Mouse (Mus musculus) liver, embryonic 13.5 days (tissue): Measurements from ENCODE around the gene Tcea2. TPM values are rescaled to one million over a fixed set of nuclear protein-coding genes. Genes with fewer than 3 reads are reported as not detected.

Experiments
- ATAC-seq: fragments of 200-750 bp; cut with Nextera tagmentation; 2 replicates; pipeline ENCODE4 v1.8.0; 2017; ENCODE audit warnings: low read depth, mild to moderate bottlenecking, moderate number of reproducible peaks, moderate library complexity
- DNase-seq: peaks from one replicate; pipeline ENCODE4 v3.0.0; 2022
- H3K27ac ChIP-seq: fragments of 300-500 bp; sonication (generic); 2 replicates; pipeline ENCODE4 v1.5.1; 2015; ENCODE audit warnings: moderate library complexity, mild to moderate bottlenecking, inconsistent platforms
- H3K27me3 ChIP-seq: fragments of 300-500 bp; sonication (generic); 2 replicates; pipeline ENCODE4 v1.6.1; 2015; ENCODE audit warnings: mild to moderate bottlenecking, inconsistent platforms
- H3K36me3 ChIP-seq: fragments of 300-500 bp; sonication (generic); 2 replicates; pipeline ENCODE4 v1.6.1; 2015; ENCODE audit warnings: mild to moderate bottlenecking, inconsistent platforms
- H3K4me1 ChIP-seq: fragments of 300-500 bp; sonication (generic); replicated peaks from 2 replicates; pipeline ENCODE4 v1.6.1; 2015; ENCODE audit warnings: inconsistent platforms
- H3K4me2 ChIP-seq: fragments of 300-500 bp; sonication (generic); 2 replicates; pipeline ENCODE4 v1.6.1; 2015; ENCODE audit warnings: inconsistent platforms, mild to moderate bottlenecking, moderate library complexity
- H3K4me3 ChIP-seq: fragments of 300-500 bp; sonication (generic); replicated peaks from 2 replicates; pipeline ENCODE4 v1.5.1; 2015; ENCODE audit warnings: mild to moderate bottlenecking, inconsistent platforms
- H3K9ac ChIP-seq: fragments of 300-500 bp; sonication (generic); 2 replicates; pipeline ENCODE4 v1.6.1; 2015; ENCODE audit warnings: mild to moderate bottlenecking, inconsistent platforms
- H3K9me3 ChIP-seq: fragments of 300-500 bp; sonication (generic); replicated peaks from 2 replicates; pipeline ENCODE4 v1.6.1; 2016; ENCODE audit warnings: inconsistent platforms
- WGBS: fragments of 180-500 bp; shearing (Covaris S2); methylation state at CpG from one replicate; pipeline ENCODE4 v1.1.7; 2015; ENCODE audit not compliant: insufficient replicate concordance; 5-methylcytosine and 5-hydroxymethylcytosine counted together
- polyA plus RNA-seq: library from polyadenylated mRNA; unstranded; fragments of >200 nt; fragmentation: Nextera tagmentation; extraction: Ambion mirVana; gene quantifications from 2 replicates; pipeline ENCODE4 v1.2.1, GENCODE M21; 2015

The Tcea2 gene
- polyA plus RNA-seq, 1 experiment from 2014 or later: 2.6 TPM

- no peak overlapping the region for H3K27ac ChIP-seq
- WGBS: 46% methylated on average over 3 of the region's 3 CpGs
- H3K9me3 ChIP-seq: no peaks in the 10 kb centered on the region
- H3K9ac ChIP-seq: no peak overlapping the region
- ATAC-seq (no peak), DNase-seq (no peak)
- H3K4me2 ChIP-seq: 0 out of 2 replicates have a peak overlapping the region, but pooled peaks have one; percentile 23
- no peak overlapping the region for H3K4me3 ChIP-seq
- H3K36me3 ChIP-seq: no peaks in the 10 kb centered on the region
- H3K4me1 ChIP-seq: peaks cover 7% of the 10 kb centered on the region
- H3K27me3 ChIP-seq: no peaks in the 10 kb centered on the region
These were observed 35.3 kb downstream of the Tcea2 start for GRCm38 (mm10) chr2:181715382-181715781.

GRCm38 (mm10) chr2:181716991-181717390, 36.9 kb downstream of the Tcea2 start:
- Histone ChIP-seq H3K9ac (no peak overlapping the region), H3K27me3 (no peaks in the 10 kb centered on the region)

GRCm38 (mm10) chr2:181720061-181720460, 40.0 kb downstream of the Tcea2 start:
- no peak overlapping the region for H3K4me2 ChIP-seq
- no peaks in the 10 kb centered on the region for H3K36me3 ChIP-seq
- H3K9me3 ChIP-seq: no peaks in the 10 kb centered on the region
- H3K4me1 ChIP-seq: peaks cover 2% of the 10 kb centered on the region
- H3K27me3 ChIP-seq: no peaks in the 10 kb centered on the region
- H3K9ac ChIP-seq: no peak overlapping the region
- ATAC-seq: no peak
- 25% methylated on average over 3 of the region's 3 CpGs for WGBS
- no peak for DNase-seq
- H3K4me3 ChIP-seq: no peak overlapping the region
- H3K27ac ChIP-seq: no peak overlapping the region

More at GRCm38 (mm10) chr2:181716991-181717390, 36.9 kb downstream of the Tcea2 start:
- Histone ChIP-seq H3K4me1 (peaks cover 7% of the 10 kb centered on the region), H3K9me3 (no peaks in the 10 kb centered on the region), H3K4me2 (no peak overlapping the region), H3K4me3 (no peak overlapping the region), H3K36me3 (no peaks in the 10 kb centered on the region), H3K27ac (no peak overlapping the region)
- DNase-seq (no peak), ATAC-seq (no peak)
- 44% methylated on average over 3 of the region's 3 CpGs for WGBS

- Histone ChIP-seq H3K9me3 (no peaks in the 10 kb centered on the region), H3K9ac (no peak overlapping the region), H3K36me3 (no peaks in the 10 kb centered on the region), H3K27me3 (no peaks in the 10 kb centered on the region), H3K27ac (no peak overlapping the region), H3K4me3 (no peak overlapping the region), H3K4me2 (no peak overlapping the region), H3K4me1 (no peaks in the 10 kb centered on the region)
- no peak for DNase-seq
- ATAC-seq: no peak
These were observed 41.1 kb downstream of the Tcea2 start for GRCm38 (mm10) chr2:181721200-181721599.

- no peak overlapping the region for H3K9ac ChIP-seq
- H3K4me1 ChIP-seq: no peaks in the 10 kb centered on the region
- DNase-seq (peak; percentile 7), ATAC-seq (no peak)
- H3K9me3 ChIP-seq: no peaks in the 10 kb centered on the region
- H3K36me3 ChIP-seq: no peaks in the 10 kb centered on the region
- 8% methylated on average over 3 of the region's 3 CpGs for WGBS
- H3K27me3 ChIP-seq: no peaks in the 10 kb centered on the region
- H3K4me2 ChIP-seq: no peak overlapping the region
- H3K4me3 ChIP-seq: no peak overlapping the region
- no peak overlapping the region for H3K27ac ChIP-seq
These were observed 42.1 kb downstream of the Tcea2 start for GRCm38 (mm10) chr2:181722213-181722612.

GRCm38 (mm10) chr2:181727659-181728262, 47.7 kb downstream of the Tcea2 start:
- ATAC-seq (no peak), DNase-seq (no peak)
- Histone ChIP-seq H3K36me3 (no peaks in the 10 kb centered on the region), H3K4me3 (no peak overlapping the region), H3K9ac (no peak overlapping the region), H3K4me1 (no peaks in the 10 kb centered on the region), H3K4me2 (no peak overlapping the region), H3K27ac (no peak overlapping the region), H3K9me3 (no peaks in the 10 kb centered on the region), H3K27me3 (no peaks in the 10 kb centered on the region)
- 41% methylated on average over 9 of the region's 9 CpGs for WGBS

- 42% methylated on average over 3 of the region's 3 CpGs for WGBS
- Histone ChIP-seq H3K27me3 (no peaks in the 10 kb centered on the region), H3K4me3 (no peak overlapping the region), H3K4me1 (no peaks in the 10 kb centered on the region), H3K27ac (no peak overlapping the region), H3K9me3 (no peaks in the 10 kb centered on the region), H3K36me3 (no peaks in the 10 kb centered on the region), H3K4me2 (no peak overlapping the region), H3K9ac (no peak overlapping the region)
- ATAC-seq (no peak), DNase-seq (no peak)
These were observed 49.9 kb downstream of the Tcea2 start for GRCm38 (mm10) chr2:181730051-181730450.

Other genes starting within 250 kb of the Tcea2 start
- 10.2 and 10.7 TPM in 2 replicates for gene Zbtb46, start 220.9 kb upstream of the Tcea2 start, polyA plus RNA-seq
- 0.06 TPM in 2 replicates for gene Abhd16b, start 187.1 kb upstream of the Tcea2 start, polyA plus RNA-seq
- 83.0 and 87.8 TPM in 2 replicates for gene Tpd52l2, start 183.2 kb upstream of the Tcea2 start, polyA plus RNA-seq
- gene Dnajc5, start 159.8 kb upstream of the Tcea2 start, polyA plus RNA-seq: 29.6 and 35.7 TPM in 2 replicates
- gene Uckl1, start 95.4 kb upstream of the Tcea2 start, polyA plus RNA-seq: 19.8 and 22.1 TPM in 2 replicates
- gene Prpf6, start 88.4 kb upstream of the Tcea2 start, polyA plus RNA-seq: 33.6 and 37.3 TPM in 2 replicates
- 8.4 and 9.0 TPM in 2 replicates for gene Zfp512b, start 87.5 kb upstream of the Tcea2 start, polyA plus RNA-seq
- 2.2 and 2.4 TPM in 2 replicates for gene Samd10, start 81.1 kb upstream of the Tcea2 start, polyA plus RNA-seq
- not detected in 2 replicates for gene Gm29797, start 23.3 kb upstream of the Tcea2 start, polyA plus RNA-seq
- 6.4 and 6.5 TPM in 2 replicates for gene Sox18, start 8.7 kb upstream of the Tcea2 start, polyA plus RNA-seq
- gene Rgs19, start 13.7 kb downstream of the Tcea2 start, polyA plus RNA-seq: 17.7 and 19.9 TPM in 2 replicates
- not detected in 2 replicates for gene Lkaaear1, start 18.1 kb downstream of the Tcea2 start, polyA plus RNA-seq
- 0.24 and 0.45 TPM in 2 replicates for gene Oprl1, start 34.7 kb downstream of the Tcea2 start, polyA plus RNA-seq
- gene Myt1, start 83.0 kb downstream of the Tcea2 start, polyA plus RNA-seq: 0.12 TPM in 1 of 2 replicates, not detected in the other
- 14.2 and 16.9 TPM in 2 replicates for gene Pcmtd2, start 157.5 kb downstream of the Tcea2 start, polyA plus RNA-seq
- 41.2 and 41.5 TPM in 2 replicates for gene Polr3k, start 184.0 kb downstream of the Tcea2 start, polyA plus RNA-seq